Mouse (Mus musculus): ENCODE measurements at regions not wholly inside any gene's neighbourhood (a gene's known extent, or its start where the extent isn't known, plus 50 kb on each side); places are given as distances from the start of the nearest gene placed in this dataset.
A peak's percentile ranks its signal among the peaks of the same experiment; 100 is the strongest.

DNA sequence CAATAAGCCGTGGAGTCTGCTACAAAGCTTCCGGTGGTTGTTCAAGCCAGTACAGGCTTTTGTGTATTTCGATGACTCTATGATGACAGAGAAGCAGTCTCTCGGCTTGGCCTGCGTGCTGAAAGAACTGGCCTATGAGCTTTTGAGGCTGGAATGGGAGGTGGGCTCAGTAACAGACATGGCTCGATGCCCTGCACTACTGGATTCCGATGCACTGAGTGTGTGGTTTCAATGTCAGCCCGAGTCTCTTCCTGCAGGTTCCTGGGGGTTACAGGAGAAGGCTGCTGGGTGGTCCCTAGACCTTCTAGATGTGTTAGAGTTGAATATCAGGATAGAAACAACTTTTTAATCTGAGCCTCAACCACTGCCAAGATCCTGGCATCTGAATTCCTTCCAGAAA is 53.2 kb downstream of the Gm815 start:
- H3K4me1 ChIP-seq (replicated peaks), result no peaks in the 10 kb centered on the region
- ATAC-seq (ENCODE audit: insufficient number of reproducible peaks, low FRiP score), result no peak
- WGBS, result 82% methylated on average over 8 of the region's 8 CpGs
- no peak overlapping the region for H3K4me3 ChIP-seq
- H3K27ac ChIP-seq (ENCODE audit: poor library complexity, severe bottlenecking), result no peak overlapping the region
- no peak overlapping the region for H3K9ac ChIP-seq
- H3K36me3 ChIP-seq, result no peaks in the 10 kb centered on the region
- no peak overlapping the region for H3K4me2 ChIP-seq
- no peaks in the 10 kb centered on the region for H3K27me3 ChIP-seq (replicated peaks)
- no peaks in the 10 kb centered on the region for H3K9me3 ChIP-seq (replicated peaks)

DNA sequence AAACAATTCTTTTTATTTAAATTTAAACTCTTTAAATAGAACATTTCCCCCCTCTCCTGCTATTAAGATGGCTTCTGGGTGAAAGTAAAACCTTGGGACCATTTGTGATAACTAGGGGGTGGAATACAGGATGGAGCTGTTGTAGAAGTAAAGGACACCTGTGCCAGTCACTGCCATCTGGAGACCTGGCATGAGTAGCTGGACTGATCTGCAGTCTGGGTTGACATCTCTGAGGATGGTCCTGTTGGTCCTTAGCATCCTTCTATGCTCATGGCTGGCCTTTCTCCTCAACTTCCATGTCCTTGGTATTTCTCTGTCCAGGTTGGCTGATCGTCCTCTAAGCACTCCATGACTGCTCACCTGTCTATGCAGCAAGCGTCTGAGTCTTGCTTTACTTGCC is 58.3 kb downstream of the Gm815 start:
- H3K36me3 ChIP-seq, result no peaks in the 10 kb centered on the region
- no peak overlapping the region for H3K4me2 ChIP-seq
- no peak overlapping the region for H3K4me3 ChIP-seq
- H3K9me3 ChIP-seq (replicated peaks), result no peaks in the 10 kb centered on the region
- H3K27ac ChIP-seq (ENCODE audit: poor library complexity, severe bottlenecking), result no peak overlapping the region
- no peaks in the 10 kb centered on the region for H3K4me1 ChIP-seq (replicated peaks)
- H3K27me3 ChIP-seq (replicated peaks), result no peaks in the 10 kb centered on the region
- 60% methylated on average over 2 of the region's 2 CpGs for WGBS
- no peak overlapping the region for H3K9ac ChIP-seq
- no peak for ATAC-seq (ENCODE audit: insufficient number of reproducible peaks, low FRiP score)

DNA sequence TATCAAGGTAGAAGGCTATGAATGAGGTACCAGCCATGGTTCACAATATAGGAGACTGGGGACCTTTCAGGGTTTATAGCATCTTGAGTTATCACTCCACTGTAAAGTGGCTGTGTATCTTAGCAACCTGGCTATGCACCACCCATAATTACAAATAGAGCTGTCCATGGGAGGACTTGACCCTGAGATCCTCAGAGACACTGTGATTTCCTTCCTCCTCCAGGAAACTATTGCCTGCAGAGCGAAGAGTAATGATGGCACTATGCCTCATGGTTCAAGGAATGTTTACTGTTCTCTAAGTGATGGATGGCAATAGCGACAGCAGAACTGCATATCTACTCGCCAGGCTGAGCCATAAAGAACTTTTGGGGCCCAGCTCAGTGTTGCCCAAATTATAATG is 60.9 kb downstream of the Gm815 start:
- Histone ChIP-seq H3K4me1 (replicated peaks) (no peaks in the 10 kb centered on the region), H3K4me2 (no peak overlapping the region), H3K27me3 (replicated peaks) (no peaks in the 10 kb centered on the region), H3K27ac (ENCODE audit: poor library complexity, severe bottlenecking) (no peak overlapping the region), H3K9me3 (replicated peaks) (no peaks in the 10 kb centered on the region), H3K4me3 (no peak overlapping the region), H3K36me3 (no peaks in the 10 kb centered on the region), H3K9ac (no peak overlapping the region)
- 70% methylated on average over 3 of the region's 3 CpGs for WGBS
- no peak for ATAC-seq (ENCODE audit: insufficient number of reproducible peaks, low FRiP score)

GRCm38 (mm10) chr19:26948479-26948878 is 62.8 kb downstream of the Gm815 start:
- H3K4me3 ChIP-seq, result no peak overlapping the region
- H3K9ac ChIP-seq, result no peak overlapping the region
- WGBS, result 82% methylated on average over 2 of the region's 2 CpGs
- no peak overlapping the region for H3K4me2 ChIP-seq
- no peak for ATAC-seq (ENCODE audit: insufficient number of reproducible peaks, low FRiP score)
- H3K4me1 ChIP-seq (replicated peaks), result no peaks in the 10 kb centered on the region
- no peaks in the 10 kb centered on the region for H3K9me3 ChIP-seq (replicated peaks)
- H3K27me3 ChIP-seq (replicated peaks), result no peaks in the 10 kb centered on the region
- H3K27ac ChIP-seq (ENCODE audit: poor library complexity, severe bottlenecking), result no peak overlapping the region
- H3K36me3 ChIP-seq, result no peaks in the 10 kb centered on the region

GRCm38 (mm10) chr19:26949153-26949552 is 63.5 kb downstream of the Gm815 start:
- Histone ChIP-seq H3K27me3 (replicated peaks) (no peaks in the 10 kb centered on the region), H3K9me3 (replicated peaks) (no peaks in the 10 kb centered on the region), H3K9ac (no peak overlapping the region), H3K27ac (ENCODE audit: poor library complexity, severe bottlenecking) (no peak overlapping the region), H3K4me2 (no peak overlapping the region), H3K4me1 (replicated peaks) (no peaks in the 10 kb centered on the region), H3K4me3 (no peak overlapping the region), H3K36me3 (no peaks in the 10 kb centered on the region)
- no peak for ATAC-seq (ENCODE audit: insufficient number of reproducible peaks, low FRiP score)
- WGBS, result 84% methylated on average over 4 of the region's 4 CpGs

- Histone ChIP-seq H3K27ac (ENCODE audit: poor library complexity, severe bottlenecking) (no peak overlapping the region), H3K4me1 (replicated peaks) (no peaks in the 10 kb centered on the region), H3K27me3 (replicated peaks) (no peaks in the 10 kb centered on the region), H3K9me3 (replicated peaks) (no peaks in the 10 kb centered on the region), H3K4me2 (no peak overlapping the region), H3K36me3 (no peaks in the 10 kb centered on the region), H3K9ac (no peak overlapping the region), H3K4me3 (no peak overlapping the region)
- whole genome bisulfite sequencing, result 72% methylated on average over 8 of the region's 8 CpGs
- no peak for ATAC-seq (ENCODE audit: insufficient number of reproducible peaks, low FRiP score)
These were observed 67.7 kb downstream of the Gm815 start for GRCm38 (mm10) chr19:26953348-26953747.

DNA sequence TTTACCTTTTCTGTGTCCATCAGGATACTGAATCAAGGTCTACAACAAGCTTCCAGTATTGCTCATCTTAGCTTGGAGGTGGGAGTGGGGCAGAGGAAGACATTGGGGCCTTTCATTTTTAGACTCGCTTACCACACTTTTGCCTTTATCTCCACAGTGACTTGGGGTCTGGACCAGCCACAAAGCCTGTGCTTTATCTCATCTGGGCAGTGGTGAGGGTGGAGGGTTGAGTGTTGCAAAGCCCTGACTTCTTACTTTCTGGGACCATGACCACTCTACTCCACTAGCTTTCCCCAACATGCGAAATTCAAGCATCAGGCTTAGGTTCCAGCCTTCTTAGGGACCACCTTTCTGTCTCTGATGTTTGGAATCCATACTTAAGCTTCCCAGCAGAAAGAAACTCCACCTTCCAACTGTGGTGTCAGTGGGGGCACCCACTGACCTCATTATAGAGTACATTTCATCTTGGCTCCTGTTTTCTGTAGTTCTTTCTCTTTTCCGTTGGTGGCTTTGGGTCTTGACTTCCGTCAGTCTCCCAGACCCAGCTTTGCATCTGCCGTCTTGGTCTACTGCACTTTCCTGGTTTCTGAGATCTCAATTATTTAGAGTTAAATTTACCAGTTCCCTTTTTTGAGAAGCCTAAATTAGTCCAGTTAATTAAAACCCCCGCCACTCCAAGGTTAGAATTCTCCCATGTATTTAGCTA is 80.5 kb downstream of the Gm815 start:
- H3K9ac ChIP-seq, result no peak overlapping the region
- H3K4me3 ChIP-seq, result no peak overlapping the region
- no peaks in the 10 kb centered on the region for H3K27me3 ChIP-seq (replicated peaks)
- H3K27ac ChIP-seq (ENCODE audit: poor library complexity, severe bottlenecking), result no peak overlapping the region
- H3K9me3 ChIP-seq (replicated peaks), result no peaks in the 10 kb centered on the region
- H3K4me1 ChIP-seq (replicated peaks), result no peaks in the 10 kb centered on the region
- H3K36me3 ChIP-seq, result no peaks in the 10 kb centered on the region
- no peak overlapping the region for H3K4me2 ChIP-seq
- 83% methylated on average over 6 of the region's 6 CpGs for WGBS
- ATAC-seq (ENCODE audit: insufficient number of reproducible peaks, low FRiP score), result no peak

DNA sequence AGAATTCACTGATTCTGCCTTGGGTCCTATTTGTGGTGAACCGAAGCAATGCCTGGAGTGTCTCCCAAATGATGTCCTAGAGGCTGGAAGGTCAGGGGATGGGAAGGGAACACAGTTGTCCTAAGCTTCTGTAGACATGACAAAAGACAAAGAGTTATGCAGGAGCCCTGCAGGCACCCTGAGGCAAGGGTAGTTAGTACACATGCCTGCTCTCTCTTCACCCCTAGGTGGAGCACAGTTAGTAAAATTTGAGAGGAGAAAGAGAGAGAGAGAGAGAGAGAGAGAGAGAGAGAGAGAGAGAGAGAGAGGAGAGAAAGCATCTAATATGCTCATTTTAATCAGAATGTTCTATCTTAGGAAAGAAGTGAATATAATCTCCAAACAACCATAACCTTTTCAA is 87.4 kb downstream of the Gm815 start:
- ATAC-seq (ENCODE audit: insufficient number of reproducible peaks, low FRiP score), result no peak
- no peak overlapping the region for H3K9ac ChIP-seq
- no peaks in the 10 kb centered on the region for H3K9me3 ChIP-seq (replicated peaks)
- H3K36me3 ChIP-seq, result no peaks in the 10 kb centered on the region
- H3K27ac ChIP-seq (ENCODE audit: poor library complexity, severe bottlenecking), result no peak overlapping the region
- 76% methylated on average over 1 of the region's 1 CpGs for WGBS
- no peak overlapping the region for H3K4me3 ChIP-seq
- H3K4me1 ChIP-seq (replicated peaks), result peaks cover 16% of the 10 kb centered on the region
- 0 out of 2 replicates have a peak, but pooled peaks cover under 1% of the 10 kb centered on the region for H3K27me3 ChIP-seq (replicated peaks)
- H3K4me2 ChIP-seq, result no peak overlapping the region

DNA sequence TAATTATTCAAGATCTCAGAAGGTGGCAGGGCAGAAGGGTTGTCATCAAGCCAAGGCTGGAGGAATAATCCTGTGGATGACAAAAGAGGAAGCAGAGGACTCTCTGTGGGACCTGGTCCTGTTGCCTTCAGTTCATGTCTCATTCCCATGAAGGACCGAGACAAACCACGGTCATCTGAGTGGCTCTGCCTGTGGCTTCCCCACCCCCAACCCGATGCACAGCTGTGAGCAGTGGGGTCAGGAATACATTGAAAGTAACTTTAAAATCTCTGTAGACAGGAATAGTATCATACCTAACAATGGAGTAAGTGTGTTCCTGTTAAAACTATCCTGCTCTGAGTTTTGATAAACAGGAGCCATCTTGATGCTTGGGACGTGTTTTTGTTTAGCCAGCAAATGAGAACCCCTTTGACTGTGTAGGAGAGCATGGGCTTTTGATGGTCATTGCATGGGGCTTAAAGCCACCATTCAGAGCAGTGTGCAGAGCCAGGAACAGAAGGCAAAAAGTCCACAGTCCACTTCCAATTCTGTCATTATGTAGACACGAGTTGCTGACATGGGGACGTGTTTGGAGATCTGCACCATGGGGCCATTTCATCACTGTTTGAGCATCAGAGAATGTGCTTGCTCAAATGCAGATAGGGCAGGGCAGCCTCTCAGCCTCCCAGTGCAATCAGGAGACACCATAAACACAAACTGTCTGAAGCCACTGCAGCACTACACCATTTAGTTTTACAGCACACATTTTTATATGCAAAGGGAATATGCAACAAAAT is 88.3 kb downstream of the Gm815 start:
- Histone ChIP-seq H3K9me3 (replicated peaks) (no peaks in the 10 kb centered on the region), H3K27ac (ENCODE audit: poor library complexity, severe bottlenecking) (peak overlapping the region; percentile 34; the same call in 1 of the 2 replicates), H3K4me2 (no peak overlapping the region), H3K27me3 (replicated peaks) (0 out of 2 replicates have a peak, but pooled peaks cover 5% of the 10 kb centered on the region), H3K36me3 (no peaks in the 10 kb centered on the region), H3K4me1 (replicated peaks) (peaks cover 16% of the 10 kb centered on the region), H3K4me3 (no peak overlapping the region), H3K9ac (no peak overlapping the region)
- WGBS, result 58% methylated on average over 6 of the region's 6 CpGs
- ATAC-seq (ENCODE audit: insufficient number of reproducible peaks, low FRiP score), result no peak

- H3K9ac ChIP-seq, result no peak overlapping the region
- H3K4me2 ChIP-seq, result no peak overlapping the region
- H3K4me1 ChIP-seq (replicated peaks), result peaks cover 16% of the 10 kb centered on the region
- H3K27ac ChIP-seq (ENCODE audit: poor library complexity, severe bottlenecking), result peak overlapping the region; percentile 32; the same call in 1 of the 2 replicates
- H3K4me3 ChIP-seq, result no peak overlapping the region
- no peak for ATAC-seq (ENCODE audit: insufficient number of reproducible peaks, low FRiP score)
- no peaks in the 10 kb centered on the region for H3K36me3 ChIP-seq
- H3K9me3 ChIP-seq (replicated peaks), result no peaks in the 10 kb centered on the region
- H3K27me3 ChIP-seq (replicated peaks), result 0 out of 2 replicates have a peak, but pooled peaks cover 5% of the 10 kb centered on the region
- 85% methylated on average over 3 of the region's 3 CpGs for WGBS
These were observed 89.0 kb downstream of the Gm815 start for GRCm38 (mm10) chr19:26974576-26975204.

- Histone ChIP-seq H3K4me1 (replicated peaks) (peaks cover 16% of the 10 kb centered on the region), H3K4me2 (no peak overlapping the region), H3K27me3 (replicated peaks) (0 out of 2 replicates have a peak, but pooled peaks cover 5% of the 10 kb centered on the region), H3K9me3 (replicated peaks) (no peaks in the 10 kb centered on the region), H3K9ac (no peak overlapping the region), H3K4me3 (no peak overlapping the region), H3K27ac (ENCODE audit: poor library complexity, severe bottlenecking) (no peak overlapping the region), H3K36me3 (no peaks in the 10 kb centered on the region)
- no peak for ATAC-seq (ENCODE audit: insufficient number of reproducible peaks, low FRiP score)
- WGBS, result 64% methylated on average over 7 of the region's 7 CpGs
These were observed 91.1 kb downstream of the Gm815 start for GRCm38 (mm10) chr19:26976604-26977322.

All from heart, embryonic 12.5 days (tissue).